Mouse (Mus musculus) liver, embryonic 16.5 days (tissue): ENCODE data around the gene Spock2. TPM values are rescaled to one million over a fixed set of nuclear protein-coding genes. Genes with fewer than 3 reads are reported as not detected.
"Not testable (repeated sequence)": the region's sequence is repeated elsewhere in the genome, so short reads cannot be mapped to it uniquely, and the experiment has no call there.

Experiments used
- ATAC-seq: fragments of 200-750 bp; cut with Nextera tagmentation; 2 replicates; pipeline ENCODE4 v1.8.0; 2017; ENCODE audit warnings: low read depth, mild to moderate bottlenecking, moderate number of reproducible peaks, moderate library complexity
- H3K27ac ChIP-seq: fragments of 300-500 bp; sonication (generic); 2 replicates; pipeline ENCODE4 v1.5.1; 2014; ENCODE audit warnings: mild to moderate bottlenecking, low read length
- H3K27me3 ChIP-seq: fragments of 300-500 bp; sonication (generic); 2 replicates; pipeline ENCODE4 v1.6.1; 2014; ENCODE audit warnings: low read depth, low read length, mixed read lengths; ENCODE audit not compliant: control insufficient read depth, insufficient read depth
- H3K36me3 ChIP-seq: fragments of 300-500 bp; sonication (generic); 2 replicates; pipeline ENCODE4 v1.6.1; 2014; ENCODE audit warnings: mild to moderate bottlenecking; ENCODE audit not compliant: control insufficient read depth, insufficient read depth
- H3K4me1 ChIP-seq: fragments of 300-500 bp; sonication (generic); 2 replicates; pipeline ENCODE4 v1.6.1; 2014; ENCODE audit warnings: low read depth, low read length, mixed read lengths; ENCODE audit not compliant: control insufficient read depth
- H3K4me2 ChIP-seq: fragments of 300-500 bp; sonication (generic); 2 replicates; pipeline ENCODE4 v1.6.1; 2014; ENCODE audit warnings: low read depth, low read length, mixed read lengths
- H3K4me3 ChIP-seq: fragments of 300-500 bp; sonication (generic); 2 replicates; pipeline ENCODE4 v1.5.1; 2014; ENCODE audit warnings: low read depth, mild to moderate bottlenecking, low read length
- H3K9ac ChIP-seq: fragments of 300-500 bp; sonication (generic); 2 replicates; pipeline ENCODE4 v1.6.1; 2014; ENCODE audit warnings: low read depth, low read length
- H3K9me3 ChIP-seq: fragments of 300-500 bp; sonication (generic); replicated peaks from 2 replicates; pipeline ENCODE4 v1.6.1; 2016; ENCODE audit warnings: low read length; ENCODE audit not compliant: control insufficient read depth
- WGBS: fragments of 180-500 bp; shearing (Covaris S2); extraction: QIAGEN DNeasy Blood & Tissue Kit; methylation state at CpG from one replicate; pipeline ENCODE4 v1.1.7; 2014; ENCODE audit not compliant: insufficient replicate concordance; 5-methylcytosine and 5-hydroxymethylcytosine counted together
- polyA plus RNA-seq: library from polyadenylated mRNA; unstranded; fragments of >200 nt; fragmentation: Nextera tagmentation; extraction: Ambion mirVana; gene quantifications from 2 replicates; pipeline ENCODE4 v1.2.1, GENCODE M21; 2015

Gene Spock2
- polyA plus RNA-seq, 1 experiment from 2014 or later: 0.14 TPM

- Histone ChIP-seq H3K4me1 (no peaks in the 10 kb centered on the region), H3K4me2 (no peak overlapping the region), H3K27me3 (no peaks in the 10 kb centered on the region), H3K36me3 (no peaks in the 10 kb centered on the region), H3K9ac (no peak overlapping the region), H3K4me3 (no peak overlapping the region), H3K27ac (no peak overlapping the region), H3K9me3 (no peaks in the 10 kb centered on the region)
- WGBS: 4% methylated on average over 5 of the region's 5 CpGs
- no peak for ATAC-seq
These were observed 42.1 kb downstream of the Spock2 start for GRCm38 (mm10) chr10:60148087-60148486.

GRCm38 (mm10) chr10:60151107-60151663 is 45.2 kb downstream of the Spock2 start:
- no peaks in the 10 kb centered on the region for H3K4me1 ChIP-seq
- H3K27me3 ChIP-seq: no peaks in the 10 kb centered on the region
- H3K27ac ChIP-seq: no peak overlapping the region
- no peak overlapping the region for H3K9ac ChIP-seq
- no peak overlapping the region for H3K4me3 ChIP-seq
- 26% methylated on average over 6 of the region's 6 CpGs for WGBS
- no peak for ATAC-seq
- H3K36me3 ChIP-seq: no peaks in the 10 kb centered on the region
- H3K4me2 ChIP-seq: no peak overlapping the region
- H3K9me3 ChIP-seq: no peaks in the 10 kb centered on the region

GRCm38 (mm10) chr10:60156016-60156415 is 50.0 kb downstream of the Spock2 start:
- Histone ChIP-seq H3K4me2 (no peak overlapping the region), H3K4me1 (no peaks in the 10 kb centered on the region), H3K27me3 (no peaks in the 10 kb centered on the region), H3K9ac (no peak overlapping the region), H3K27ac (no peak overlapping the region), H3K9me3 (no peaks in the 10 kb centered on the region), H3K36me3 (no peaks in the 10 kb centered on the region), H3K4me3 (no peak overlapping the region)
- ATAC-seq: no peak

GRCm38 (mm10) chr10:60158144-60158543 is 52.1 kb downstream of the Spock2 start:
- Histone ChIP-seq H3K4me3 (no peak overlapping the region), H3K27ac (no peak overlapping the region), H3K27me3 (no peaks in the 10 kb centered on the region), H3K4me1 (no peaks in the 10 kb centered on the region), H3K36me3 (no peaks in the 10 kb centered on the region), H3K4me2 (no peak overlapping the region), H3K9me3 (no peaks in the 10 kb centered on the region), H3K9ac (no peak overlapping the region)
- 57% methylated on average over 3 of the region's 3 CpGs for WGBS
- no peak for ATAC-seq

- H3K4me2 ChIP-seq, H3K9ac ChIP-seq, H3K9me3 ChIP-seq, H3K4me1 ChIP-seq, H3K27me3 ChIP-seq, ATAC-seq, H3K27ac ChIP-seq, H3K4me3 ChIP-seq, H3K36me3 ChIP-seq: not testable (repeated sequence)
- WGBS: 59% methylated on average over 3 of the region's 3 CpGs
These were observed 55.4 kb downstream of the Spock2 start for GRCm38 (mm10) chr10:60161397-60161796.

- not testable (repeated sequence) for H3K4me3 ChIP-seq, H3K4me1 ChIP-seq, H3K27me3 ChIP-seq, H3K36me3 ChIP-seq, H3K9me3 ChIP-seq, H3K27ac ChIP-seq, ATAC-seq, H3K9ac ChIP-seq, H3K4me2 ChIP-seq
- WGBS: 67% methylated on average over 8 of the region's 8 CpGs
These were observed 56.4 kb downstream of the Spock2 start for GRCm38 (mm10) chr10:60162184-60162972.

GRCm38 (mm10) chr10:60162973-60163255 is 56.9 kb downstream of the Spock2 start:
- WGBS: 64% methylated on average over 6 of the region's 6 CpGs
- Histone ChIP-seq H3K4me2 (no peak overlapping the region), H3K27ac (no peak overlapping the region), H3K4me3 (no peak overlapping the region), H3K36me3 (no peaks in the 10 kb centered on the region), H3K4me1 (no peaks in the 10 kb centered on the region), H3K27me3 (no peaks in the 10 kb centered on the region), H3K9ac (no peak overlapping the region), H3K9me3 (no peaks in the 10 kb centered on the region)
- ATAC-seq: no peak

GRCm38 (mm10) chr10:60164869-60165268 is 58.9 kb downstream of the Spock2 start:
- Histone ChIP-seq H3K9ac (no peak overlapping the region), H3K4me2 (no peak overlapping the region), H3K4me1 (no peaks in the 10 kb centered on the region), H3K27me3 (no peaks in the 10 kb centered on the region), H3K4me3 (no peak overlapping the region), H3K27ac (no peak overlapping the region), H3K36me3 (no peaks in the 10 kb centered on the region), H3K9me3 (no peaks in the 10 kb centered on the region)
- 57% methylated on average over 1 of the region's 1 CpGs for WGBS
- no peak for ATAC-seq

GRCm38 (mm10) chr10:60166068-60166467 is 60.0 kb downstream of the Spock2 start:
- Histone ChIP-seq H3K27ac (no peak overlapping the region), H3K9me3 (no peaks in the 10 kb centered on the region), H3K4me2 (no peak overlapping the region), H3K9ac (no peak overlapping the region), H3K4me3 (no peak overlapping the region), H3K36me3 (no peaks in the 10 kb centered on the region), H3K4me1 (no peaks in the 10 kb centered on the region), H3K27me3 (no peaks in the 10 kb centered on the region)
- ATAC-seq: no peak
- WGBS: 25% methylated on average over 3 of the region's 3 CpGs
